Mouse (Mus musculus) midbrain, embryonic 14.5 days (tissue): ENCODE measurements around the gene Nkrf. TPM values are rescaled to one million over a fixed set of nuclear protein-coding genes. Genes with fewer than 3 reads are reported as not detected.

ENCODE experiments used
- ATAC-seq: fragments of 200-750 bp; cut with Nextera tagmentation; 2 replicates; pipeline ENCODE4 v1.8.0; 2017; ENCODE audit warnings: moderate number of reproducible peaks, moderate library complexity; ENCODE audit not compliant: low FRiP score, low TSS enrichment
- DNase-seq: peaks from one replicate; pipeline ENCODE4 v3.0.0-alpha.2; 2015
- H3K27ac ChIP-seq: fragments of 300-500 bp; sonication (generic); replicated peaks from 2 replicates; pipeline ENCODE4 v1.5.1; 2014; ENCODE audit warnings: mild to moderate bottlenecking, low read depth, low read length, moderate library complexity
- H3K27me3 ChIP-seq: fragments of 300-500 bp; sonication (generic); 2 replicates; pipeline ENCODE4 v1.6.1; 2014; ENCODE audit warnings: low read length, control low read depth, mixed read lengths; ENCODE audit not compliant: control insufficient read depth, insufficient read depth
- H3K36me3 ChIP-seq: fragments of 300-500 bp; sonication (generic); 2 replicates; pipeline ENCODE4 v1.6.1; 2014; ENCODE audit warnings: low read length, control low read depth; ENCODE audit not compliant: control insufficient read depth, insufficient read depth
- H3K4me1 ChIP-seq: fragments of 300-500 bp; sonication (generic); 2 replicates; pipeline ENCODE4 v1.6.1; 2014; ENCODE audit warnings: mild to moderate bottlenecking, antibody characterized with exemption, low read length, control low read depth; ENCODE audit not compliant: control insufficient read depth, insufficient read depth
- H3K4me2 ChIP-seq: fragments of 300-500 bp; sonication (generic); 2 replicates; pipeline ENCODE4 v1.6.1; 2014; ENCODE audit warnings: mild to moderate bottlenecking, low read length, moderate library complexity
- H3K4me3 ChIP-seq: fragments of 300-500 bp; sonication (generic); replicated peaks from 2 replicates; pipeline ENCODE4 v1.5.1; 2014; ENCODE audit warnings: low read depth, low read length
- H3K9ac ChIP-seq: fragments of 300-500 bp; sonication (generic); replicated peaks from 2 replicates; pipeline ENCODE4 v1.6.1; 2014; ENCODE audit warnings: mild to moderate bottlenecking, low read length, moderate library complexity
- H3K9me3 ChIP-seq: fragments of 300-500 bp; sonication (generic); 2 replicates; pipeline ENCODE4 v1.6.1; 2016; ENCODE audit warnings: low read length, control low read depth, mixed read lengths; ENCODE audit not compliant: control insufficient read depth
- WGBS: fragments of 180-500 bp; shearing (Covaris S2); extraction: QIAGEN DNeasy Blood & Tissue Kit; methylation state at CpG from one replicate; pipeline ENCODE4 v1.1.7; 2014; 5-methylcytosine and 5-hydroxymethylcytosine counted together
- polyA plus RNA-seq: library from polyadenylated mRNA; unstranded; fragments of >200 nt; fragmentation: Nextera tagmentation; extraction: Ambion mirVana; gene quantifications from 2 replicates; pipeline ENCODE4 v1.2.1, GENCODE M21; 2014

Nkrf gene
- polyA plus RNA-seq, 1 experiment from 2014 or later = 20.0 TPM

GRCm38 (mm10) chrX:36873765-36874164, 28.9 kb downstream of the Nkrf start, which contains the start of the genes Ube2a and C330007P06Rik:
Ube2a (plus strand) TSS chrX:36873900.
C330007P06Rik (minus strand) TSS chrX:36874111.
- H3K9me3 ChIP-seq = no peaks in the 10 kb centered on the region
- H3K4me2 ChIP-seq = peak within 1 kb of the TSS; percentile 62
- no peak for ATAC-seq
- peak within 1 kb of the TSS; percentile 73 for H3K27ac ChIP-seq
- peak within 1 kb of the TSS; percentile 72 for H3K9ac ChIP-seq
- H3K36me3 ChIP-seq = no peaks in the 10 kb centered on the region
- H3K4me3 ChIP-seq = peak within 1 kb of the TSS; percentile 61
- no peaks in the 10 kb centered on the region for H3K27me3 ChIP-seq
- DNase-seq = no peak
- 34% methylated on average over 8 of the region's 8 CpGs for WGBS
- 0 out of 2 replicates have a peak, but pooled peaks cover 4% of the 10 kb centered on the region for H3K4me1 ChIP-seq

DNA sequence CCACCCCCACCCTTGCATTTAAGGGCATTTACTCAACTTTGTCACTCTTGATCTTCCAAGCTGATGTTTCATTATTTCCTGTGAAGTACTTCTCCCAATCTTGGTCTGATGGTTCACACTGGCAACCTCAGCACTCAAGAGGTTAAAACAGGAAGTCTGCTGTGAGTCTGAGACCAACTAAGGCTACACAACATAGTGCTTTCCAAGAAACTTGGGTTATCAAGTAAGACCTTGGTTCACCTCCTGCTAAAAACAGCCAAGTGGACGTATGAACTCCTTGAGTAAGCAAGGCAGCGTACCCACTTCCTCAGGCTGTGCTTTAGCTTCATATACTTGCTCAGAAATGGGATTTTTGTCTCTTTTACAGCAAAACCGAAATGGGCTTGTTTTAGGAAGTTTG, 32.3 kb downstream of the Nkrf start:
- H3K4me1 ChIP-seq = 0 out of 2 replicates have a peak, but pooled peaks cover 1% of the 10 kb centered on the region
- DNase-seq (no peak), ATAC-seq (no peak)
- H3K4me3 ChIP-seq = no peak overlapping the region
- H3K36me3 ChIP-seq = no peaks in the 10 kb centered on the region
- no peaks in the 10 kb centered on the region for H3K9me3 ChIP-seq
- no peak overlapping the region for H3K27ac ChIP-seq
- no peaks in the 10 kb centered on the region for H3K27me3 ChIP-seq
- WGBS = 76% methylated on average over 3 of the region's 3 CpGs
- no peak overlapping the region for H3K4me2 ChIP-seq
- no peak overlapping the region for H3K9ac ChIP-seq

GRCm38 (mm10) chrX:36864609-36865328, 37.9 kb downstream of the Nkrf start:
- ATAC-seq = no peak
- no peak overlapping the region for H3K27ac ChIP-seq

DNA sequence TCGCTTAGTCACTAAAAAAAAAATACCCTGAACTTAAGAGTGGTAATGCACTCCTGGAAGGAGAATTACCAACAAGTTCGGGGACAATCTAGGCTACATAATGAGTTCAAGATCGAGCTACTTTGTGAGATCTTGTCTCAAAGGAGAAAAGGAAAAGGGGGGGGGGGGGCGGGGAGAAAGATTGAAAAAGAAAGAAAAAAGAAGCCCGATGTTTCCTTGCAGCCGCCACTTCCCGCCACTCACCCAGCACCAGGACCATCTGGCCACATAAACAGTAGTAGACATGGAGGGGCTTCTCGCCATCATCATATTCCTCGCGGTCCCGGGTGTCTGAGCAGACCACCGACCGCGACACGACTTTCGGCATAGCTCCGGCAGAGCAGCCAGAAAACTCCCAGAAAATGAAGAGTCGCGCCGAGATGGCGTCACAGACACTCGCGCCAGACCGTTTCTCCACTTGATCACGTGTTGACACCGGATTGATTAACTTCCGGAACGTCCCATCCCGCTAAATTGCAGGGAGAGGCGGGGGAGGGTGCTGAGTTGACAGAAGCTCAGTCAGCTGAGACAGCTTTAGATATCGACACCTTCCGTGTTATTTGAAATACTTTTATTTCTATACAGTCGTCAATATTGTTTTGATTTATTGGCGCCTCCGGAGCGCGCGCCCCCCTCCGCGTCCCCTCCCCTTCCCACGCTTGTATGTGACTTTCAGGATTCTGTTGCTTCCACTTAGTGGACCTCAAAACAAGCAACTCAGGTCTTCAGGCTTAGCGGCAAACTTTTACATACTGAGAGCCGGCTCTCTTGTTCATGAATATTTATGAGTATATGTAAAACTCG, 38.7 kb downstream of the Nkrf start:
- Histone ChIP-seq H3K9me3 (no peaks in the 10 kb centered on the region), H3K36me3 (no peaks in the 10 kb centered on the region), H3K27me3 (no peaks in the 10 kb centered on the region), H3K27ac (no peak overlapping the region), H3K4me2 (peak overlapping the region; percentile 49), H3K9ac (no peak overlapping the region; the same call in 1 of the 2 replicates), H3K4me3 (peak overlapping the region; percentile 37), H3K4me1 (no peaks in the 10 kb centered on the region)
- peak; percentile 87 for ATAC-seq
- WGBS = 23% methylated on average over 43 of the region's 44 CpGs
- DNase-seq = peak; percentile 88

More at GRCm38 (mm10) chrX:36864609-36865328, 37.9 kb downstream of the Nkrf start:
- H3K27me3 ChIP-seq = no peaks in the 10 kb centered on the region
- H3K4me3 ChIP-seq = peak overlapping the region; percentile 37
- no peaks in the 10 kb centered on the region for H3K9me3 ChIP-seq
- no peaks in the 10 kb centered on the region for H3K36me3 ChIP-seq
- DNase-seq = no peak
- H3K9ac ChIP-seq = no peak overlapping the region
- WGBS = 60% methylated on average over 8 of the region's 8 CpGs
- peak overlapping the region; percentile 41 for H3K4me2 ChIP-seq
- H3K4me1 ChIP-seq = no peaks in the 10 kb centered on the region

GRCm38 (mm10) chrX:36852631-36853030, 50.1 kb downstream of the Nkrf start:
- H3K27me3 ChIP-seq = no peaks in the 10 kb centered on the region
- no peak overlapping the region for H3K4me3 ChIP-seq
- H3K9me3 ChIP-seq = no peaks in the 10 kb centered on the region
- no peaks in the 10 kb centered on the region for H3K4me1 ChIP-seq
- H3K27ac ChIP-seq = no peak overlapping the region
- WGBS = 89% methylated on average over 8 of the region's 8 CpGs
- no peak for DNase-seq
- no peak overlapping the region for H3K9ac ChIP-seq
- ATAC-seq = no peak
- H3K36me3 ChIP-seq = no peaks in the 10 kb centered on the region
- no peak overlapping the region for H3K4me2 ChIP-seq

DNA sequence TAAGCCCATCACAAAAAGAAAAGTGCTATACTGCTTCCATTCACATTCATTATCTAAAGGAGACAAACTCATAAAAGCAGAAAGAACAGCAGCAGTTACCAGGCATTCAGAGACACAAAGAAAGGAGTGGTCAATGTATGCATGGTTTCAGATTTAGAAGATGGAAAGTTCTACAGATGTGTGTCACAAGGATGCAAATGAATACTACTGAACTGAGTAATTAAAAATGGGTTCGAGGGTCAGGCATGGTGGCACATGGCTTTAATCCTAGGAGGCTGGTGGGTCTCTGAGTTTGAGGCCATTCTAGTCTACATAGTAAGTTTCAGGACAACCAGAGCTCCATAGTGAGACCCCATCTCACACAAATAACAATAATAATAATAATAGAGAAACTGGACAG, 55.5 kb downstream of the Nkrf start:
- no peak for DNase-seq
- Histone ChIP-seq H3K27ac (no peak overlapping the region), H3K4me1 (no peaks in the 10 kb centered on the region), H3K27me3 (no peaks in the 10 kb centered on the region), H3K36me3 (no peaks in the 10 kb centered on the region), H3K9me3 (no peaks in the 10 kb centered on the region), H3K4me2 (no peak overlapping the region), H3K4me3 (no peak overlapping the region), H3K9ac (no peak overlapping the region)
- ATAC-seq = no peak
- WGBS = 90% methylated on average over 1 of the region's 1 CpGs

DNA sequence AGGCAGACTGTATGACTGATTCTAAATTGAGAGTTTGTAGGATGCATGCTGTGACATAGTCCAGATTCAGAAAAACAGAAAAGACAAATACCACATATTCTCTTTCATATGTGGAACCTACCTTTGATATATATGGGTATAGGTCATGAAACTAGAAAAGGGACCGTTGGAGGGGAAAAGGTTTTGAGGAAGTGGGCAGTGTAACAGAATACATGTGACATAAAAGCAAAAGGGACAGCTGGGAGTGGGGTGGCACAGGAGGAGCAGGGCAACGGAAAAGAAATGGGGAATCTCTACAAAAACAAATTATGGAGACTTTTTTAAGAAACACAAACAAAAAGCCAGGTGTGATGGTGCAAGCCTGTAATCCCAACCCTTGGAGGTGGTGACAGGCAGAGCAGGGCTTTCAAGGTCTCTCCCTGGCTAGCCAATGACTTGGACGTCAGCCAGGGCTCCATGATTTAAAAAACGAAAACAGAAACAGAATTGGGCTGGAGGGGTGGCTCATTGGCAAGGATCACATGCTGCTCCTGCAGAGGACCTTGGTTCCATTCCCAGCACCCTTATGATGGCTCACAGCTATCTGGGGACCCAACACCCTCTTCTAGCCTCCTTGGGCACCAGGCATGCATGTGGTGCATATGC, 59.2 kb downstream of the Nkrf start:
- Histone ChIP-seq H3K9ac (no peak overlapping the region), H3K9me3 (no peaks in the 10 kb centered on the region), H3K27me3 (no peaks in the 10 kb centered on the region), H3K4me1 (no peaks in the 10 kb centered on the region), H3K27ac (no peak overlapping the region), H3K4me2 (no peak overlapping the region), H3K4me3 (no peak overlapping the region), H3K36me3 (no peaks in the 10 kb centered on the region)
- 86% methylated on average over 4 of the region's 4 CpGs for WGBS
- no peak for DNase-seq
- no peak for ATAC-seq

DNA sequence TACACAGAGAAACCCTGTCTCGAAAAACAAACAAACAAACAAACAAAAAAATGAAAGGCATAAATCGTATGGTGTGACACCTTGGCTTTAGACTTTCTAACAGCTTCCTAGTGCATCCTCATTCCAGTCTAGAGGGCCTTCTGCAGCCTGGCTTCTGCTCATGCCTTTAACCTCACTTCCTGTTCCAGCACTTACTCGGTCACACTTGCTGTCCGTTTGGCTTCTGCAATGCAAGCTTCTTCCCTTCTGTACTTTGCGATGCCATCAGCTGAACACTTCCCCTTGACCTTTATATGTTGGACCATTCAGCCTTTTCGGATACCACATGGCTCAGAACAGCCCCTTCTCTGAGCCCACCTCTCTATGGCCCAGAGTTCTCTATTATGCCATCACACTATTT, 61.0 kb downstream of the Nkrf start:
- DNase-seq = no peak
- no peaks in the 10 kb centered on the region for H3K9me3 ChIP-seq
- WGBS = 89% methylated on average over 6 of the region's 6 CpGs
- H3K27me3 ChIP-seq = no peaks in the 10 kb centered on the region
- no peak overlapping the region for H3K27ac ChIP-seq
- H3K4me3 ChIP-seq = no peak overlapping the region
- H3K4me2 ChIP-seq = no peak overlapping the region
- H3K9ac ChIP-seq = no peak overlapping the region
- H3K36me3 ChIP-seq = no peaks in the 10 kb centered on the region
- H3K4me1 ChIP-seq = no peaks in the 10 kb centered on the region
- ATAC-seq = no peak
